Mouse (Mus musculus) lung, adult 18-20 months (tissue): ENCODE measurements around the gene Defb13.
"Not testable (repeated sequence)": the region's sequence is repeated elsewhere in the genome, so short reads cannot be mapped to it uniquely, and the experiment has no call there.

Source experiments
- DNase-seq, 2 experiments: peaks; one replicate each; pipeline ENCODE4 v3.0.0; 2022; ENCODE audit warnings: mixed read lengths in 2 of 2

Gene Defb13

DNA sequence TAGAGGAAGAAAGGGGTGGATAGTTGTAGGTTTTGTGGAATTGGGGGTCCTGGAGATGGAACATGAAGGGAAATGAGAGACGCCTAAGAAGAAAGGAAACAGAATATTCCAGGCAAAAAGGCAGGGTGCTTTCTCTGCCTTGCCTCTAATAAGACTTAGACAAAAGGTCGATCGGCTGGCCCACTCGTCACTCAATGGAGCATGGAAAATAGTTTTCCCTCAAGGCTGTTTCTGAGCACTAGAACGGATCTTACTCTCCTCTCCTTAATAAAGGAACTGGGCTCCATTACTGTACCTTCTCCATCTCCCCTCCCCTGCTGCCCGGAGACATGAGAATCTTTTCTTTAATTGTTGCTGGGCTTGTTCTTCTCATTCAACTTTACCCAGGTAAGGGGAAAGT lies at the start of gene Defb13:
Gene Defb13 (plus strand): TSS at position 301 of the 400 bp plus-strand sequence.
- no peak for DNase-seq

DNA sequence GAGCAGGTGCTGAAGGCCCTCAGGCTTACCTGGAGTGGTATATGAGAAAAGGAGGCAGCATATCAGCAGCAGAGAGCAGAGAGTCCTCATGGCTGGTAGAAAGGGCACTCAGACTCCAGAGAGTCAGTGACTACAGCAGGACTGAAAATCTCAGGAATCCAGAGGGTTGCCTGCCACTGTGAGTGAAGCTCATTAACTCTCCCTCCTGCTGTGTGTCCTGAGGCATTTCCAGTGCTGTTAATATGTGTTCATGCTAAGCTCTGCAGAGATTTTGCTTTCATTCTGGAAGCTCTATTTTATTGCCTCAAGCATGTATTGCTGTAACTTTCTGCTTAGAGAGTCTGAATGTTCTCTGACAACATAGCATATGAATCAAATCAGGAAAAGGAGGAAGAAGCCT lies 40.3 kb upstream of the Defb13 start, which contains the start of gene Defb11:
Gene Defb11 (minus strand): TSS at position 123 of the 400 bp plus-strand sequence.
- not testable (repeated sequence) for DNase-seq

GRCm38 (mm10) chr8:21911931-21912330 lies 34.6 kb upstream of the Defb13 start:
- DNase-seq = no peak

- no peak for DNase-seq
Measured at GRCm38 (mm10) chr8:21912554-21912953, 34.0 kb upstream of the Defb13 start.

- DNase-seq = no peak
Measured at GRCm38 (mm10) chr8:21915625-21916024, 30.9 kb upstream of the Defb13 start.

- not testable (repeated sequence) for DNase-seq
Measured at GRCm38 (mm10) chr8:21930754-21931153, 15.8 kb upstream of the Defb13 start.

DNA sequence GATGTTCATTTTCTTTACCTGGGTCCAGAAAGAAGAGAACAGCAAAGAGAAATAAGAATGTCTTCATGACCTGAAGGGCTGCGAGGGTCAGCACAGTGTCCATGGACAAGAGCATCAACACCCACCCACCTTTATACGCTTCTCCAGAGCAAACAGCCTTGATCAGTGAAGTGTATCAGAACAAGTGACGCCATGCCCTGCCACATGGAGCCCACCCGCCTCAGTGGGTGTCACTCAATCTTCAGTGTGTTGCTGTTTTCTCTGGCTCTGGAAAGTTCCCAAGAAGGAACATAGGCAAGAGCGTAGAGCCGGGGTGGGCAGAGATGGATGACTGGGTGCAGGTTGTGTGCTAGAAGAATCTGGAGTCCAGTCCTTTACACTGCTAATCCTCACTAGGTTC lies 14.0 kb upstream of the Defb13 start, which contains the start of gene Defb15:
Gene Defb15 (minus strand): TSS at position 101 of the 400 bp plus-strand sequence.
- no peak for DNase-seq

GRCm38 (mm10) chr8:21938052-21938451 lies 8.5 kb upstream of the Defb13 start, which contains the start of gene Defb35:
Defb35 (plus strand) TSS chr8:21938352.
- not testable (repeated sequence) for DNase-seq

DNA sequence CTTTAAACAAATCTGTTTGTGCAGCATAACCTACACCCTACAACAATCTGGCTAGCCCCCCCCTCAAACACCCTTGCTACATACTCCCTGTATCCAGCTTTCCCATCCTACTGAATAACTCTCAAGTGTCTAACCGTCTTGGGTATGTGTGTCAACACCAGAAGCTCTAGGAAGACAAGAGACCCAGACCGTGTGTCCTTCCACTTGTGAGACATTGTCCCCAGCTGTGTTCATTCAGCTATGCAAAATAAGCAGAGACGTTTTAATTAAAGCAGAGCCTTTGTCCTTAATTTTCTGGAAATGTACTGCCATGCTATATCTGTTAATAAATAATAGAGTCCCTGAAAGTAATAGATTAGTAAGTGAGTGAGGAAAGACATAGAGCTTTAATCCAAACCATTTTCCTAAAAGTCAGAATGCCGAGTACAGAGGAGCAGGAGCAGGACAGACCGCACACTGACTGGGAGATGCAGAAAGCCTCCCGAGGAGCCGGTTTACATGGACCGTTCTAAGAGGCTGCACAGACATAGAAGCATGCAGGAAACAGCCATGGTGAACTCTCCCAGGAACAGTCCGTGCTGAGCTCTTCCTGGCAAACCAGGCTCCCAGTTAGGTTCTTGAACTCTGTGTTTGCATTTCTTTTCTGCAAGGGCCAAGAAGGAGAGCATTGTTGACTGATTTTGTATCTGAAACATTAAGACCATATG lies 902 bp downstream of the Defb13 start:
- DNase-seq = no peak

GRCm38 (mm10) chr8:21955321-21955720 lies 8.8 kb downstream of the Defb13 start:
- DNase-seq = peak; percentile 4

DNA sequence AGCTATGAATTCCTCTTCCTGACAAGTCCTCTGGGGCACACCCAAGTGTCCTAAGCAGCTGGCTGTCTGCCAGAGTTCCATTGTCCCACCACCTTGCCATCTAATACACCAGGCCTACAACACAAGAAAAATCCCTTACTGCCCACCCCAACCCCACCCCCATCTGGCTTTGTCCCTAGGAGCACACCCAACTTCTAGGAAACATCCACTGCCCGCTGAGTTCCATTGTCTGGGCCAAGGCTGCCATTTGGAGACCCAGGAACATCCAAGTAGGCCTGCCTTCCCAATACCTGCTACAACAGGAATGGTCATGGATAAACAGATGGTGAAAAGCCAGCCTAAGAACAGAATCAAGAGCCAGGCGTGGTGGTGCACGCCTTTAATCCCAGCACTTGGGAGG lies 9.8 kb downstream of the Defb13 start:
- DNase-seq = no peak

GRCm38 (mm10) chr8:21958414-21958813 lies 11.9 kb downstream of the Defb13 start, which contains the start of gene Fam90a1a:
Fam90a1a (plus strand) TSS chr8:21958714.
- no peak for DNase-seq

DNA sequence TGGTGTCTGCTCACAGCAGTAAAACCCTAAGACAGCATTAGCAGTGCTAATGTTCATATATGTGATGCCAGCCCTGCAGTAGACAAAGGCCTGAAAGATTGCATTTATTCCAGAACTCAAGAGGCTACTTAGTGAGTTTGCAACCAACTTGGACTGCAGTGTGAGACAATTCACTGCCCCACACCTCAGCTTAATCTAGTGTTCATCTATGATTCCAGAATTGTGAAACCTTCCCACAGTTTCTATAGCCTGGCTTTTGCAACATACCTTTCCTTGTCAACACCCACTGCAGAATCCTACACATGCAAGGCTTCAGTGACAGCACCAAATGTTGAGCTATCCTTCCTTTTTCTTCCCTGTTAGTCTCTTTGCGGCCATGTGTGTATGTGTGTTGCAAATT lies 20.1 kb downstream of the Defb13 start:
- DNase-seq = no peak

GRCm38 (mm10) chr8:21969475-21969874 lies 22.9 kb downstream of the Defb13 start, which contains the start of gene Ccdc70:
Ccdc70 (plus strand) TSS chr8:21969775.
- no peak for DNase-seq

DNA sequence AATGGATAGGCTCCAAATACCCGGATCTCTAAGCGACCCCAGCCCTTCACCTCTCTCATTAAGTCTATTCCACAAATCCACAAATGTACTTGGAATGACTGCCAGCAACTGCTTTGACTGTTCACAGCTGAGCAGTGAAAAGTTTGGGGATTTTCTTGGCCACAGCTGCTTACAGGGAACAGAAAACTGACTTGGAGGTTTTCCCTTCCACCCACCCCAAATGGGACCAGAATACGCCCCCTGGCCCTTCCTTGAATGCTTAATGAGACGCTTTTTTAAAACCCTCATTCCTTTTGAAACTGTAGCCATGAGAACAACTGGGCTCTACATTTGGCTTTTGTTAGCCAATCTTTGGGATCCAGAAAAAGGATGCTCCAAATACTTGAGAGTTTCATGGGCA lies 31.6 kb downstream of the Defb13 start:
- no peak for DNase-seq

DNA sequence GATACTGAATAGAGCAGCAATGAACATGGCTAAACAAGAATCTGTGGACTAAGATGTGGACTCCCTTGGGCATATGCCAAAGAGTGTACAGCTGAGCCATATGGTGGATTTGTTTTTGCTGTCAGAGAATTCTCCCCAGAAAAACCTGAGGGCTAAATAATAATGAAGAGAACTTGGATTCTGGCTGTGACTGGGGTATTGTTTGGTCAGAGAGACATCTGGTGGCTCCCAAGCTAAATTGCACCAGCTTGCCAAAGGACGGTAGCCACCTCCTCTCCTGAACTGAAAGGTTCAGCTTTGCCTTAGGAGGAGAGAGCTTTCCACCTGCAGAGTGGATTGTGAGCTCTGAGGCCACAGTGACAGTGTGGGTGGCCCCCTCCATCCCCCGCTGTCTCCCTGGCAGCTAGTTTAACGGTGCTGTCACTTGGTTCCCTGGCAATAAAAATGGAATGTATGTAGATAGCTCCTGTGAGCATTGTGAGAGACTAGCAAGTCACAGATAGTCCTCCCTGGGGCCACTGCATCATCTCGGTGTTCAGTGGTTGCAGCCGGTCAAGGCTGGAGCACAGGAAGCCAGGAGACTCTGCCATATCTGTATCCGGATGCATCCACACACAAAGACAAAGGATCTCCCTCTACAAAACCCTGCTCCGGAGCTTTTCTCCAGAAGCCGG lies 35.2 kb downstream of the Defb13 start:
- DNase-seq = no peak

GRCm38 (mm10) chr8:21992184-21992583 lies 45.6 kb downstream of the Defb13 start:
- DNase-seq = peak in 1 of 2 experiments; percentile 20

- no peak for DNase-seq
Measured at GRCm38 (mm10) chr8:21995181-21995580, 48.6 kb downstream of the Defb13 start.
